Mouse (Mus musculus): Measurements from ENCODE around the gene Krt19. TPM values are rescaled to one million over a fixed set of nuclear protein-coding genes. Genes with fewer than 3 reads are reported as not detected.

Krt19 gene
- polyA plus RNA-seq, 1 experiment from 2014 or later, result 0.51 TPM

DNA sequence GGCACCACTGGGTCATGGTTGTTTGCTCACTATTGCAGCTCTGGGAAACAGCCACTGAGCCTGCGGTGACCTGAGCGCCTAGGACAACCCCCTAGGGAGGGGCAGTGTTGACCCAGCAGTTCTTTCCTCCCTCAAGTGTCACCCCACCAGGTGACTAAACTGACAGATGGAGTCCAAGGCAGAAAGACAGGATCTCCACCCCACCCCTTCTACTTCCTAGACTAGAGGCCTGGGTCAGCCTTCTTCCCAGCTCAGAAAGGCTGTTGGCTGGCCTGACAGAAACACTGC lies 34.8 kb downstream of the Krt19 start:
- ATAC-seq (ENCODE audit: low read depth), result no peak
- H3K4me1 ChIP-seq (ENCODE audit: control insufficient read depth, insufficient read depth, low read length), result no peaks in the 10 kb centered on the region
- H3K36me3 ChIP-seq (ENCODE audit: control insufficient read depth, insufficient read depth, low read length), result no peaks in the 10 kb centered on the region
- H3K4me3 ChIP-seq (ENCODE audit: low read depth, low read length), result no peak overlapping the region
- H3K9me3 ChIP-seq (ENCODE audit: control insufficient read depth, low read length), result no peaks in the 10 kb centered on the region
- no peak overlapping the region for H3K27ac ChIP-seq (ENCODE audit: low read depth, low read length)
- H3K4me2 ChIP-seq (ENCODE audit: low read depth, low read length), result no peak overlapping the region
- 74% methylated on average over 2 of the region's 2 CpGs for WGBS
- no peaks in the 10 kb centered on the region for H3K27me3 ChIP-seq (ENCODE audit: control insufficient read depth, insufficient read depth, low read length)
- H3K9ac ChIP-seq (replicated peaks; ENCODE audit: low read depth, low read length), result no peak overlapping the region

GRCm38 (mm10) chr11:100112935-100113741 lies 35.3 kb downstream of the Krt19 start:
- H3K27ac ChIP-seq (ENCODE audit: low read depth, low read length), result no peak overlapping the region
- H3K9ac ChIP-seq (replicated peaks; ENCODE audit: low read depth, low read length), result no peak overlapping the region
- H3K27me3 ChIP-seq (ENCODE audit: control insufficient read depth, insufficient read depth, low read length), result no peaks in the 10 kb centered on the region
- ATAC-seq (ENCODE audit: low read depth), result no peak
- no peaks in the 10 kb centered on the region for H3K36me3 ChIP-seq (ENCODE audit: control insufficient read depth, insufficient read depth, low read length)
- H3K4me3 ChIP-seq (ENCODE audit: low read depth, low read length), result no peak overlapping the region
- no peaks in the 10 kb centered on the region for H3K4me1 ChIP-seq (ENCODE audit: control insufficient read depth, insufficient read depth, low read length)
- 80% methylated on average over 11 of the region's 11 CpGs for WGBS
- no peaks in the 10 kb centered on the region for H3K9me3 ChIP-seq (ENCODE audit: control insufficient read depth, low read length)
- no peak overlapping the region for H3K4me2 ChIP-seq (ENCODE audit: low read depth, low read length)

DNA sequence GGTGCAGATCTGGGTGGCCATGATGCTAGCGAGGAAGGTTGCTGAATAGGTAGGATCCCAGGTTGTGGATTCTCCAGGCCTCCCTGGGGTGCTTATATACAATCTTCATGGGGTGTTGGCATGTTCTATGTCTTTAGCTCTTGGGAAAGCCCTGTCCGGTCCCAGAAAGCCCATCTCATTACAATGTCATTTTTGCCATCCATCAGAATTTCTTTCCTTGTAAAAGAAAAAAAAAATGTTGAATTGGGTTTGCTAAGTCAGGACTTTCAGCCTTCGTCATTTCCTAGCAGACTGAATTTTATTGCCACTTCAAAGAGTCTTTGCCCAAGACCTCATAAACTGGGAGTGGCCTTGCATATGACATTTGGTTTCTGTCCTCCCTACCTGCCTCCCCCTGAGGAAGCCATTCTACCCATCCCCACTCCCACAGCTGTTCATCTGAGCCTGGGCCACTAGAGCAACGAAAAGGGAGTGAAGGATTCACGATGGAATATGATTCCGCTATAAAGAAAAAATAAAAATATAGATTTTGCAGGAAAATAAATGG lies 42.8 kb downstream of the Krt19 start, which contains the start of gene Krt36:
Krt36 (minus strand) TSS at position 51 of the 547 bp plus-strand sequence.
- Histone ChIP-seq H3K9ac (replicated peaks; ENCODE audit: low read depth, low read length) (no peak within 1 kb of the TSS), H3K27ac (ENCODE audit: low read depth, low read length) (no peak within 1 kb of the TSS), H3K4me1 (ENCODE audit: control insufficient read depth, insufficient read depth, low read length) (no peaks in the 10 kb centered on the region), H3K9me3 (ENCODE audit: control insufficient read depth, low read length) (no peaks in the 10 kb centered on the region), H3K27me3 (ENCODE audit: control insufficient read depth, insufficient read depth, low read length) (no peaks in the 10 kb centered on the region), H3K4me3 (ENCODE audit: low read depth, low read length) (no peak within 1 kb of the TSS), H3K36me3 (ENCODE audit: control insufficient read depth, insufficient read depth, low read length) (no peaks in the 10 kb centered on the region), H3K4me2 (ENCODE audit: low read depth, low read length) (no peak within 1 kb of the TSS)
- ATAC-seq (ENCODE audit: low read depth), result no peak
- WGBS, result 89% methylated on average over 6 of the region's 6 CpGs

- Histone ChIP-seq H3K4me1 (ENCODE audit: control insufficient read depth, insufficient read depth, low read length) (no peaks in the 10 kb centered on the region), H3K4me2 (ENCODE audit: low read depth, low read length) (no peak overlapping the region), H3K27me3 (ENCODE audit: control insufficient read depth, insufficient read depth, low read length) (no peaks in the 10 kb centered on the region), H3K27ac (ENCODE audit: low read depth, low read length) (no peak overlapping the region), H3K4me3 (ENCODE audit: low read depth, low read length) (no peak overlapping the region), H3K9me3 (ENCODE audit: control insufficient read depth, low read length) (no peaks in the 10 kb centered on the region), H3K36me3 (ENCODE audit: control insufficient read depth, insufficient read depth, low read length) (no peaks in the 10 kb centered on the region), H3K9ac (replicated peaks; ENCODE audit: low read depth, low read length) (no peak overlapping the region)
- 70% methylated on average over 15 of the region's 15 CpGs for WGBS
- no peak for ATAC-seq (ENCODE audit: low read depth)
Measured at GRCm38 (mm10) chr11:100102693-100103429, 45.6 kb downstream of the Krt19 start.

DNA sequence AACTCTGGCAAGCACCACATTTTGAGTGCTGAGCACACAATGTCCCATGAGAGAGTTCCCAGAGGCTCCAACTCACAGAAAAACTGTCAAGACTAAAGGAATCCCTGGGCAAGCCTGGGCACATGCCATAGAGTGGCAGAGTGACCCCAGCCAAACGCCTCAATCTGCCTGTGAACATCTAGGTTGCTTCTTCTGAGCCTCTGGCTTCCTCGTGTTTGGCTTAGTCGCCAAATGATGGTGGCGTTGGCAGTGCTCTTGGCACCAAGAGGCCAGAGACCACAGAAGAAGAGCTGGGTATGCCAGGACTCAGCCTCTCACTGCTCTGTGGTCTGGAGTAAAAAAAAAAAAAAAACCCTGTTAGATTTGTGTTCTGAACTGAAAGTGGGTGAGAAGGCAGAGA lies 48.1 kb downstream of the Krt19 start:
- H3K27me3 ChIP-seq (ENCODE audit: control insufficient read depth, insufficient read depth, low read length), result no peaks in the 10 kb centered on the region
- no peak overlapping the region for H3K27ac ChIP-seq (ENCODE audit: low read depth, low read length)
- no peak overlapping the region for H3K9ac ChIP-seq (replicated peaks; ENCODE audit: low read depth, low read length)
- H3K36me3 ChIP-seq (ENCODE audit: control insufficient read depth, insufficient read depth, low read length), result no peaks in the 10 kb centered on the region
- H3K4me1 ChIP-seq (ENCODE audit: control insufficient read depth, insufficient read depth, low read length), result no peaks in the 10 kb centered on the region
- no peaks in the 10 kb centered on the region for H3K9me3 ChIP-seq (ENCODE audit: control insufficient read depth, low read length)
- 87% methylated on average over 4 of the region's 4 CpGs for WGBS
- no peak overlapping the region for H3K4me3 ChIP-seq (ENCODE audit: low read depth, low read length)
- H3K4me2 ChIP-seq (ENCODE audit: low read depth, low read length), result no peak overlapping the region
- ATAC-seq (ENCODE audit: low read depth), result no peak

GRCm38 (mm10) chr11:100097819-100098218 lies 50.6 kb downstream of the Krt19 start:
- Histone ChIP-seq H3K27me3 (ENCODE audit: control insufficient read depth, insufficient read depth, low read length) (no peaks in the 10 kb centered on the region), H3K9me3 (ENCODE audit: control insufficient read depth, low read length) (no peaks in the 10 kb centered on the region), H3K36me3 (ENCODE audit: control insufficient read depth, insufficient read depth, low read length) (no peaks in the 10 kb centered on the region), H3K4me2 (ENCODE audit: low read depth, low read length) (no peak overlapping the region), H3K4me3 (ENCODE audit: low read depth, low read length) (no peak overlapping the region), H3K9ac (replicated peaks; ENCODE audit: low read depth, low read length) (no peak overlapping the region), H3K4me1 (ENCODE audit: control insufficient read depth, insufficient read depth, low read length) (no peaks in the 10 kb centered on the region), H3K27ac (ENCODE audit: low read depth, low read length) (no peak overlapping the region)
- no peak for ATAC-seq (ENCODE audit: low read depth)
- WGBS, result 79% methylated on average over 9 of the region's 9 CpGs

DNA sequence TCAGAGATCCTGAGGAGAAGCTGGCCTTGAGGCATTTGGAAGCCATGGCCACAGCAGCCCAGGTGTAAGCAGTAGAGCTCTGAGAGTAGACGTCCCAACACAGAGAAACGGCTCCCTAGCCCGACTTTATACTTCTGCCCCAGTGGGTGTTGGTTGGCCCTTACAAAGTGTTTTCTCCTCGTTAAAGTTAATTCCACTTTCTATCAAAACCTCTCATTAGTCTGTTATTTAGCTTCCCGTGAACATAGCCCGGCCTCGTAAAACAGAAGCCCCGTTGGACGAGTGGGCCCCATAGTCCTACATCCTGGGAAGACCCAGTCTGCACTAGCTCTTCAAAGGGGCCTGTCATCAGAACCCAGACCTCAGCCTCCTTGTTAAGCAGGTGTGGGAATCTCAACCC lies 52.3 kb downstream of the Krt19 start, which contains the start of gene Krt35:
Krt35 (minus strand) TSS at position 101 of the 400 bp plus-strand sequence.
- Histone ChIP-seq H3K4me1 (ENCODE audit: control insufficient read depth, insufficient read depth, low read length) (no peaks in the 10 kb centered on the region), H3K9ac (replicated peaks; ENCODE audit: low read depth, low read length) (no peak within 1 kb of the TSS), H3K4me2 (ENCODE audit: low read depth, low read length) (no peak within 1 kb of the TSS), H3K27me3 (ENCODE audit: control insufficient read depth, insufficient read depth, low read length) (no peaks in the 10 kb centered on the region), H3K9me3 (ENCODE audit: control insufficient read depth, low read length) (no peaks in the 10 kb centered on the region), H3K4me3 (ENCODE audit: low read depth, low read length) (no peak within 1 kb of the TSS), H3K36me3 (ENCODE audit: control insufficient read depth, insufficient read depth, low read length) (no peaks in the 10 kb centered on the region), H3K27ac (ENCODE audit: low read depth, low read length) (no peak within 1 kb of the TSS)
- no peak for ATAC-seq (ENCODE audit: low read depth)
- WGBS, result 85% methylated on average over 9 of the region's 9 CpGs
